Mouse (Mus musculus) embryo, embryonic 11.5 days (tissue): ENCODE results near the gene Scly.

Experiments used
- DNase-seq: peaks from one replicate; pipeline ENCODE4 v3.0.0-alpha.2; 2012; ENCODE audit warnings: low read depth, low spot score

The Scly gene

GRCm38 (mm10) chr1:91299707-91300426 is 1.7 kb downstream of the Scly start:
- DNase-seq, result no peak

GRCm38 (mm10) chr1:91301206-91301920 is 3.2 kb downstream of the Scly start:
- no peak for DNase-seq

DNA sequence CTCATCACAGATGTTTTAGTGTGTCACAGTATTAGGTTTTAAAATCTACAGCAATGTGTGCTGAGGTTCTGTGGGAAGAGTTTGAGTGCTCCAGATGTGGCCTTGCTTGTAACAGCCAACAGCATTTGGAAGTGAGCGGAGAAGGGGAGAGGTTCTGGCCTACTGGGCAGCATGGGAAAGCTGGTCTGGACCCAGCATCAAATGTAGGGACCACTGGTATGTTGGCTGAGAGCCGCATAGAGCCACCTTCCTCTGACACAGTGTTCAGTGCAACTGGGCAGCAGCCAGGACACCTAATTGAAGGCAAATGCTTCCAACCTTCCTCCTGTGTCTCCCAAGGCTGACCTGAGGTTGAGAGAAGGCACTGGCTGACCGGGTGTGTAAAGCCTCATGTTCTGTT is 3.9 kb downstream of the Scly start:
- DNase-seq, result no peak

- DNase-seq, result no peak
Observed at GRCm38 (mm10) chr1:91304621-91305020, 6.5 kb downstream of the Scly start.

GRCm38 (mm10) chr1:91309366-91310085 is 11.4 kb downstream of the Scly start:
- no peak for DNase-seq

GRCm38 (mm10) chr1:91312273-91312672 is 14.1 kb downstream of the Scly start:
- no peak for DNase-seq

DNA sequence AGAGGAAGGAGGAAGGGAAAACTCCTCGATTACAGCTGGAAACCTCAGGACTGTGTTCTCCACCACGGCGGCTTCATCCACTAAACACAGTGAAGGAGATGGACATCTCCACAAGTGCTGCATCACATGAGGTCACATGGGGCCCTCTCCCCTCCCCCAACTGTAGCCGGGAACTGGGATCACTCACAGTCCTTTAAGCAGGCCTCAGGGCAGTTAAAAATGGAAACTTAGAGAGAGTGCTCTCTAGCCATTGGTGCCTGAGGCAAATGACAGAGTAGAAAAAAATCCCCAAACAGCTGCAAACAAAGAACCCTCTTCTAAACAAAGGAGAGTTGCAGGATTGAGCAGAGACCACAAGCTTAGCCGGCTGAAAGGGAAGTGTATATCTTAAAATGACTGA is 15.1 kb downstream of the Scly start:
- no peak for DNase-seq

GRCm38 (mm10) chr1:91317656-91318055 is 19.5 kb downstream of the Scly start:
- DNase-seq, result no peak

DNA sequence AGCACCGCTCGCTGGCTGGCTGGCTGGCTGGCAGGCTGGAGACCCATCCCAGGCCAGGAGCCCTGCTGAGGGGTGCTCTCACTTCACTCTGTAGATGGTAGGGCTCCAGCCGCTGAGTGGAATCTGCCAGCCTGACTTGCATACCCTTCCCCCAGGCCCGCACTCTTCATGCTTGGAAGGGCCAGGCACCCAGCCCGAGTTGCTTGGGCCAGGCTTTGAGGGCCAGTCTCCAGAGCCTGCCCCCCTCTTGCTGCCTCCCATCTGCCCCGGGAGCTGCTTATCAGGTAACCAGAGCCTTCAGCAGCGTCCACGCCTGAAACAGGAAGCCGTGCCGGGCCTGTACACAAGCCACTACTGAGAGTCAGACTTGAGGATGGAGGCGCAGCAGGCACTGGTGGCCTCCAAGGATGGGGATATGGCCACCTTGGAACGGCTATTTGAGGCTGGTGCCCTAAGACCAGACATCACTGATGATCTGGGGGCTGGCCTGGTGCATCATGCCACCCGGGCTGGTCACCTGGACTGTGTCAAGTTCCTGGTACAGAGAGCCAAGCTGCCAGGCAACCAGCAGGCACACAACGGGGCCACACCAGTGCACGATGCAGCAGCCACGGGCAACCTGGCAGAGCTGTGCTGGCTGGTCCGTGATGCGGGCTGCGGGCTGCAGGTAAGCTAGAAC is 23.8 kb downstream of the Scly start, which contains the start of gene Espnl:
Gene Espnl (plus strand): TSS at position 316 of the 679 bp plus-strand sequence.
- DNase-seq, result no peak

GRCm38 (mm10) chr1:91324646-91325045 is 26.5 kb downstream of the Scly start:
- no peak for DNase-seq

DNA sequence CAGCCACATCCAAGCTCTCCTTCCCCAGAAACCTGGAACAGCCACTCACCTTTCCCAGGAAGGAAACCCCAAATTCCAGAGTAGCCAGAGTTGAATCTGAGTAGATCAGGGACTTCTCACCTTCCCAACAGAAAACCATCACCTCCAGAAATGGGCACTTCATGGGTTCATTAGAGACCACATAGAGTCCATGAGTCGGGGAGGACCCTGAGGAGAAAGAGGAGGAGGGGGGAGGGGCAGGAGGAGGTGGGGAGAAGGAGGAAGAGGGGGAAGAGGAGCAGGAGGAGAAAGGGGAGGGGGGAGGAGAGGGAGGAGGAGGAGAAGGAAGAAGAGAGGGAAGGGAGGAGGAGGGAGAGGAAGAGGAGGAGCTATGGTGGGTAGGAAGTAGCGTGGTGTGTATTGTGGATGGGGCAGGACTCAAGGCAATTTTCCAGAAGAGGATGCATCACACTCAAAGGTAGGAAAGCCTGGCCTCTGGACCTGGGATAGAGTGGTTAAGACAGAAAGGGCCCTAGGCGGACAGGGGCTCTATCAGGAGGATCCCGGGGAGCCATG is 27.4 kb downstream of the Scly start:
- DNase-seq, result no peak

DNA sequence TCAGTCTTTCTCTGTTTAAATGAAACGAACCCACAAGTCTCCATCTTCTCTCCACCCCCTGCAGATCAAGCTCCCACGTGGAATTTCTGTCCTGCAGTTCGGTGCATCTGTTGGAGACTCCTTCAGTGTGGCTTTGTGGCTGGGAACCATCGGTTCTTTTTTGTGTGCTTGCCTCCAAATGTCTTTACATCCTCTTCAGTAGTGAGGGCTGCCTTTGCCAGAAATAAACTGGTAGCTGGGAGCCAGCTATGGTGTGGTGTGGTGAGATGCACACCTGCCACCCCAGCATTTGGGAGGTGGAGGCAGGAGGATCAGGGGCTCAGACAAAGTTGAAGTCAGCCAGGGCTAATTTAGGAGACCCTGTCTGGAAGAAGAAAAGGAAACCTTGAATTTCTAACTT is 34.0 kb downstream of the Scly start:
- DNase-seq, result no peak

GRCm38 (mm10) chr1:91333582-91333981 is 35.4 kb downstream of the Scly start:
- no peak for DNase-seq

GRCm38 (mm10) chr1:91337355-91337754 is 39.2 kb downstream of the Scly start:
- DNase-seq, result no peak

GRCm38 (mm10) chr1:91344001-91344400 is 45.9 kb downstream of the Scly start:
- DNase-seq, result no peak

- DNase-seq, result no peak
Observed at GRCm38 (mm10) chr1:91344921-91345685, 47.0 kb downstream of the Scly start.

- DNase-seq, result peak; percentile 57
Observed at GRCm38 (mm10) chr1:91346892-91347291, 48.8 kb downstream of the Scly start.

DNA sequence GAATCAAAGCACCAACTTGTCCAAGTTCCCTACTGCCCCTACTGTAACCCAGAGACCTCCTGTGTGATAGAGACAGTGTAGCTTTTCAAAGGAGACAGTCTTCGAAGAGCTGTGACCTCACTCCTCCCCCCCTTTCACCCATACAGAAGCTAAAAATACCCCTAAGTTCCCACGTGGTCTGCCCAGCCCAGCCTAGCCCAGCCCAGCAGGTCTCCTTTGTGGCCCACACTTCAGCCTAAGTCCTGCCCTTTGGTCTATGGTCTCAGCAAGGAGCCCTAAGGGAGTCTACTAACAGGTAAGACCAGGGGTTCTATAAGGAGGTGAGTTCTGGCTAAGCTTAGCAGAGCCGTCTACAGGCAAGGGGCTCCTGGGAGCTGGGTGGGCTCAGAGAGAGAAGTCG is 52.7 kb downstream of the Scly start, which contains the start of gene Klhl30:
Gene Klhl30 (plus strand): TSS at position 176 of the 400 bp plus-strand sequence.
- no peak for DNase-seq

DNA sequence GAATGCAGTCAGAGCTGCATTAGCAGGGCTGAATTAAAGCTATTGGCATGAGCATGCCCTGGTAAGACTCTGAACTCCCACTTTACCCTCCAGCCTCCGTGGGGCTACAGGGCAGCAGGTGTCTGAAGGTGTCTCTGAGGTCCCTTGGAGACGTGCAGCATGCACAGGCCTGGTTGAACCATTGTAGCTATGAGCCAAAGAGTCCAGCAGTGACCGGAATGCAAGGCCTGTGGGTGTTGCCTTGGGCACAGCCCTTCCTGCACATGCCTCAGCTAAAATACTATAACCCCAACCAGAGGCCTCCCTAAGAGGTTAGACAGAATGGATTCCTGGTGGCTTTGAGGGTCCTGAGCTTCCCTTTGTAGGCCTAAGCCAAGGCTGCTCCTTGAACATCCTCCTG is 53.1 kb downstream of the Scly start:
- no peak for DNase-seq

DNA sequence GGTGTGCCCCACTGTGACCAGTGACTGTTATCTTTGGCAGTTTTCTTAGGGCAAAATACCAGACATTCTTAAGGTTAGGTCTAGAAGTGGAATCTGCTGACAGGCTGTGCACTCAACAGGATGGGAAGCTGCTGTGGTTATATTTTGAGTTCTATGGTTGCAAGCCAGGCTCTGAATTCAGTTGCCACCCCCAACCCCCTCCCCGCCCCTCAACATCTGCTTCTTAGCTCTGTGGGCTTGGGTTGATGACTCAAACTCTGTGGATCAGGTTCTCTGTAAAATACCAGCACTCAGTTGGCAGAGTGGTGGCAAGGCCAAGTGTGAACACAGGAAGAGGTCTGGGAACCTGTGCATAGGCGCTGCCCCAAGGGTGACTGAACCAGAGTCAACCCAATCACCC is 54.1 kb downstream of the Scly start:
- no peak for DNase-seq

DNA sequence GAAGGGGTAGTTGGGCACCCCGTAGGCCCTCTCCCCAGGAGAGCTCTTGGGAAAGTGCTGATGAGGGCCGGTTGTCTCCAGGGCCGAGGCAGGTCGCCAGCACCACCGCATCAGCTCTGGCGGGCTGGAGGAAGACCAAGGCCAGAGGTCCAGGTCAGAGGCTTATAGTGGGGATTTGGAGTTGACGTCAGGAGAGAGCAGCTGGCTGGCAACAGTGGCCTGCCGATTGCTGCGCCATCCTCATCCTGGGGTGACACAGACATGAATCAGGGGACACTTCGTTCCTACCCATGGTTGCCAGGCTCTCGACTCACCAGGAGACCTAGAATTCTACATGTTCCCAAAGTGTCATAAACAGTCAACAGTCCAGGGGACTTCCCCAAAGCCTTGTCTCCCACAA is 58.0 kb downstream of the Scly start:
- no peak for DNase-seq
